Mouse (Mus musculus): Measurements from ENCODE around the gene Lrp5. TPM values are rescaled to one million over a fixed set of nuclear protein-coding genes. Genes with fewer than 3 reads are reported as not detected.
"Not testable (repeated sequence)": the region's sequence is repeated elsewhere in the genome, so short reads cannot be mapped to it uniquely, and the experiment has no call there.

The Lrp5 gene
- polyA plus RNA-seq, 1 experiment from 2014 or later, result 5.6 TPM

DNA sequence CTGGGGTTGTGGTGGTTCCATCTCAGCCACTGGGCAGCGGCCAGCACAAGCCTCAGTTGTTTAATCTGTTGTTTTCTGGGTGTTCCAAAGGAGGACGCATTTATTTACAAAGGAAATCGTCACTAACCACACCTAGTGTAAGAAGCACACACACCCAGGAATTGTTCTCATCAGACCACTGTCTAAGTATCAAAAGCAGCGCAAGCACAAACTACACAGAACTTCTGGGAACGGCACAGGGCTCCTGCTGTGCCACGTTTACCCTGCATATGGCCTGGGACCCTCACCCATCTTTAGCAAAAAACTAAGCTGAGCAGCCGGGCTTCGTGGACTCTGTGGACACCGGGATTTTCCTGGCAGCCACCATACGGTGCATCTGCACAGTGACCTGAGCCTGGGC is 17.8 kb downstream of the Lrp5 start:
- Histone ChIP-seq H3K27ac (replicated peaks) (peak overlapping the region; percentile 62), H3K9me3 (peaks cover 8% of the 10 kb centered on the region; the same call in 1 of the 2 replicates), H3K27me3 (replicated peaks; ENCODE audit: low read depth, poor library complexity, severe bottlenecking) (no peaks in the 10 kb centered on the region), H3K4me3 (no peak overlapping the region), H3K36me3 (replicated peaks) (peaks cover 30% of the 10 kb centered on the region), H3K4me1 (peaks cover 62% of the 10 kb centered on the region)
- DNase-seq (ENCODE audit: low spot score), result no peak
- WGBS, result 78% methylated on average over 10 of the region's 10 CpGs

- no peaks in the 10 kb centered on the region for H3K27me3 ChIP-seq (replicated peaks; ENCODE audit: low read depth, poor library complexity, severe bottlenecking)
- 79% methylated on average over 11 of the region's 11 CpGs for WGBS
- peaks cover 25% of the 10 kb centered on the region for H3K36me3 ChIP-seq (replicated peaks)
- no peak for DNase-seq (ENCODE audit: low spot score)
- peaks cover 65% of the 10 kb centered on the region for H3K4me1 ChIP-seq
- no peak overlapping the region for H3K27ac ChIP-seq (replicated peaks)
- peaks cover 3% of the 10 kb centered on the region; the same call in 1 of the 2 replicates for H3K9me3 ChIP-seq
- no peak overlapping the region for H3K4me3 ChIP-seq
These were observed 18.4 kb downstream of the Lrp5 start for GRCm38 (mm10) chr19:3667979-3668378.

DNA sequence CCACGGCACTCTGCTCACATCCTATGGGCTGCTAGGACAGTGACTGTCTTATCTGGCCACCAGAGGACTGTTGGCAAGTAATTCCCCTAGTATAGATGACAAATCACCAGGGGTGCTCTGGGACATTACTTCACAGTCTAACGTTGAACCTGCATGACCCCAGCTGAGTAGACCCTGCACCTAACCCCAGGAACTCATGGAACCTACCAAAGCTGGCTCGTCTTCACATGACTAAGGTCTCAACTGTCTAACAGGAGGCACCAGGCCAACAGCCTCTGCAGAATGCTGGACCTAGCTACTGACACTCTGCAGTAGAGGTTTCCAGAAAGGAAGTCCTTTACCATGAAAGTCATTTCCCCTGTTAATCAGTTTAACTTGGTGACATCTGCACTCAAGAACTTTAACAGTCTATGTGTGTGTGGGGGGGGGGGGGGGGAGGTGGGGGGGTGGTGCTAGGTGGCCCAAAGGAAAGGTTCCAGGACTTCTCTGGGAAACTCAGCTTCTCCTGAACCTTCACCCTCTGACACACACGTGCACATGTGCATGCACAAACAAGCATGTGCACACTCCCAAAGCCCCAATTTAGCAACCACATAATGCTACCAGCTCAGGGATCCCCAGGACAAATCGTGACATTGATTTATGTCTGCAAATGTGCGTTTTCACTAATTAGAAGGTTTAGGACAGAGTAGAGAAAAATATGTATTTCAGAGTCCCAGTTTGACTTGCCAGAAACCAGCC is 19.0 kb downstream of the Lrp5 start:
- H3K27ac ChIP-seq (replicated peaks), result no peak overlapping the region
- H3K36me3 ChIP-seq (replicated peaks), result peaks cover 18% of the 10 kb centered on the region

DNA sequence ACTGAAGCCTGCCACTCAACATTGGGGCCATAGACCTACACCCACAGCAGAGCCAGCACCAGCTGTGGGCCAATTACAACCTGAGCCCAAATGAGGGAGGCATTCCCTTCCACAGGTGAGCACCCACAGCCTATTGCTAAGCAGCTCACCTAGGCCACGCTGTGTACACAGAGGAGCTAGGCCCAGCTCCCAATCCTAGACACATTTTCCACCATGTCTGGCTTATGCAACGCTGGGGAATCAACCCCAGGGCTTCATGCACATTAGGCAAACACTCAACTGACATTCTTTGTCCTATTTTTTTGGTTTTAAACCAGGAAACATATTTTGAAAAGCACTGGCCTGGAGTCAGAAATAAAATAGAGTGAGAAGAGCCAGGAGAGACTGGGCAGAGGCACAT is 19.7 kb downstream of the Lrp5 start:
- peak overlapping the region; percentile 64; the same call in 1 of the 2 replicates for H3K27ac ChIP-seq (replicated peaks)
- no peaks in the 10 kb centered on the region for H3K27me3 ChIP-seq (replicated peaks; ENCODE audit: low read depth, poor library complexity, severe bottlenecking)
- H3K4me3 ChIP-seq, result no peak overlapping the region
- peaks cover 11% of the 10 kb centered on the region for H3K36me3 ChIP-seq (replicated peaks)
- peaks cover 73% of the 10 kb centered on the region for H3K4me1 ChIP-seq
- H3K9me3 ChIP-seq, result no peaks in the 10 kb centered on the region
- no peak for DNase-seq (ENCODE audit: low spot score)
- 88% methylated on average over 2 of the region's 2 CpGs for WGBS

More for the DNA sequence above, 19.0 kb downstream of the Lrp5 start:
- no peaks in the 10 kb centered on the region for H3K27me3 ChIP-seq (replicated peaks; ENCODE audit: low read depth, poor library complexity, severe bottlenecking)
- no peak for DNase-seq (ENCODE audit: low spot score)
- WGBS, result 87% methylated on average over 6 of the region's 6 CpGs
- H3K4me1 ChIP-seq, result peaks cover 70% of the 10 kb centered on the region
- no peaks in the 10 kb centered on the region for H3K9me3 ChIP-seq
- H3K4me3 ChIP-seq, result no peak overlapping the region

DNA sequence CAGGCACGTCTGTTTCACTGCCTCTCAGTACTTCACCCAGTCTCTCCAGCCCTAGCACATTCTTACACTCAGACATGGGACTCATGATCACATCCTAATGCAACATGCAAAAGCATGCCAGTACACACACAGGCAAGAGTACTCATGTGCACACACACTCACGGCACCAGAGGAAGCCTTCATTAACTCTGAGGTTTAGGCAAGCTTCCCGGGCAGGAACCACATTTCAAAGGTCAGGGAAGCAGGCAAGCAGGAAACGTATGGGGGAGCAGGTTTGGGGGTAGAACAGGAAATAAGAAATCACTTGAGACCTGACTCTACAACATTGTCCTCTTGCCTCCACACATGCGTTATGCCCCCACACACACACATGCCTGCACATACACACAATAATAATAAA is 20.9 kb downstream of the Lrp5 start:
- Histone ChIP-seq H3K27ac (replicated peaks) (peak overlapping the region; percentile 64), H3K9me3 (no peaks in the 10 kb centered on the region), H3K36me3 (replicated peaks) (peaks cover 7% of the 10 kb centered on the region; the same call in 1 of the 2 replicates), H3K4me3 (no peak overlapping the region), H3K27me3 (replicated peaks; ENCODE audit: low read depth, poor library complexity, severe bottlenecking) (no peaks in the 10 kb centered on the region), H3K4me1 (peaks cover 72% of the 10 kb centered on the region)
- 38% methylated on average over 5 of the region's 5 CpGs for WGBS
- DNase-seq (ENCODE audit: low spot score), result no peak

DNA sequence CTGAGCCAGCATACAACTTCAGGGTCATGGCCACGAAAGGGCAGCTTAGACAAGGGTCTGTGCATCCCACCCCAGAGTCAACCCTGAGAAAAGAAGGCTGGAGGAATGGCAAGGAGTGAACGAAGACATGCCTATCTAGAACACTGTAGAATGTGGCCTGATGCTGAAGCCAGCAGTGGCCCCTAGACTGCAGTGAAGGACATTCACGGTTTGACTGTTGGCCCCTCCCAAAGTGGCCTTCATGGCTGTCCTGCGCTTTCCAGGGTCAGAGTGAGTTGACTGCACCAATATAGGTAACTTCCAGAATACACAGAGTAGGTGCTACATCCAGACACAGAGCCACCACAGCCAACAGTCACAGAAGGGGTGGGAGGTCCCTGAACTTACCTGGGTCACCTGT is 28.4 kb downstream of the Lrp5 start:
- H3K4me3 ChIP-seq, result no peak overlapping the region
- H3K36me3 ChIP-seq (replicated peaks), result peaks cover 67% of the 10 kb centered on the region
- 96% methylated on average over 4 of the region's 4 CpGs for WGBS
- H3K9me3 ChIP-seq, result peaks cover 10% of the 10 kb centered on the region; the same call in 1 of the 2 replicates
- no peak overlapping the region for H3K27ac ChIP-seq (replicated peaks)
- H3K27me3 ChIP-seq (replicated peaks; ENCODE audit: low read depth, poor library complexity, severe bottlenecking), result no peaks in the 10 kb centered on the region
- peaks cover 19% of the 10 kb centered on the region for H3K4me1 ChIP-seq
- no peak for DNase-seq (ENCODE audit: low spot score)

GRCm38 (mm10) chr19:3657065-3657464 is 29.3 kb downstream of the Lrp5 start:
- not testable (repeated sequence) for DNase-seq (ENCODE audit: low spot score); H3K4me3 ChIP-seq; H3K27ac ChIP-seq (replicated peaks); H3K27me3 ChIP-seq (replicated peaks; ENCODE audit: low read depth, poor library complexity, severe bottlenecking)
- H3K4me1 ChIP-seq, result peaks cover 12% of the 10 kb centered on the region
- H3K36me3 ChIP-seq (replicated peaks), result peaks cover 76% of the 10 kb centered on the region
- H3K9me3 ChIP-seq, result peaks cover 10% of the 10 kb centered on the region; the same call in 1 of the 2 replicates
- WGBS, result 96% methylated on average over 4 of the region's 4 CpGs

- H3K27ac ChIP-seq (replicated peaks), result 0 out of 2 replicates have a peak overlapping the region, but pooled peaks have one; percentile 0
- DNase-seq (ENCODE audit: low spot score), result no peak
- H3K4me3 ChIP-seq, result no peak overlapping the region
- H3K4me1 ChIP-seq, result peaks cover 12% of the 10 kb centered on the region
- H3K36me3 ChIP-seq (replicated peaks), result peaks cover 85% of the 10 kb centered on the region
- H3K27me3 ChIP-seq (replicated peaks; ENCODE audit: low read depth, poor library complexity, severe bottlenecking), result no peaks in the 10 kb centered on the region
- H3K9me3 ChIP-seq, result peaks cover 18% of the 10 kb centered on the region; the same call in 1 of the 2 replicates
- 88% methylated on average over 1 of the region's 1 CpGs for WGBS
These were observed 30.2 kb downstream of the Lrp5 start for GRCm38 (mm10) chr19:3656144-3656543.

- DNase-seq (ENCODE audit: low spot score), result no peak
- Histone ChIP-seq H3K9me3 (peaks cover 18% of the 10 kb centered on the region; the same call in 1 of the 2 replicates), H3K4me3 (no peak overlapping the region), H3K36me3 (replicated peaks) (peaks cover 95% of the 10 kb centered on the region), H3K27me3 (replicated peaks; ENCODE audit: low read depth, poor library complexity, severe bottlenecking) (no peaks in the 10 kb centered on the region), H3K4me1 (peaks cover 5% of the 10 kb centered on the region; the same call in 1 of the 2 replicates), H3K27ac (replicated peaks) (no peak overlapping the region)
- WGBS, result 77% methylated on average over 4 of the region's 4 CpGs
These were observed 31.4 kb downstream of the Lrp5 start for GRCm38 (mm10) chr19:3654940-3655339.

DNA sequence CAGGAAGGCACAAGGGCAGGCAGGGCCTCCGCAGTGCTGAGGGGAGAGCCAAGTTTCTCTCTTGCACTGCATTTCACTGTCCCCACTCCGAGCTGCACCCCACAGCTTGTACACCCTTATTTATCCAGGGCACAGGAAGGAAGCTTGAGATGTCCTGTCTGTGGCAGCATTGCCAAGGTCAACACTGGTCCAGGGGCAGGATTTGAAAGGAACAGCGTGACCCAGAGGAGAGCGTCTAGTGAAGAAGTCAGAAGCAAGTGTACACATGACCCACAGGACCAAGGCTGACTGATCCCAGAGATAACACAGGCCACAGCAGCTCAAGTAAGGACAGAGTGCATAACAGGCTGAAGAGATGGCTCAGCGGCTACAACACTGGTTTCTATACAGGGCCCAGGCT is 32.3 kb downstream of the Lrp5 start:
- WGBS, result 88% methylated on average over 5 of the region's 5 CpGs
- no peak for DNase-seq (ENCODE audit: low spot score)

GRCm38 (mm10) chr19:3653508-3653907 is 32.9 kb downstream of the Lrp5 start:
- H3K4me1 ChIP-seq, result peaks cover 15% of the 10 kb centered on the region; the same call in 1 of the 2 replicates
- no peak overlapping the region for H3K4me3 ChIP-seq
- peaks cover 16% of the 10 kb centered on the region; the same call in 1 of the 2 replicates for H3K9me3 ChIP-seq
- H3K36me3 ChIP-seq (replicated peaks), result peaks cover 95% of the 10 kb centered on the region
- H3K27me3 ChIP-seq (replicated peaks; ENCODE audit: low read depth, poor library complexity, severe bottlenecking), result no peaks in the 10 kb centered on the region
- 91% methylated on average over 4 of the region's 4 CpGs for WGBS
- DNase-seq (ENCODE audit: low spot score), result no peak
- peak overlapping the region; percentile 40; the same call in 1 of the 2 replicates for H3K27ac ChIP-seq (replicated peaks)

More for the DNA sequence above, 32.3 kb downstream of the Lrp5 start:
- peak overlapping the region; percentile 40; the same call in 1 of the 2 replicates for H3K27ac ChIP-seq (replicated peaks)
- no peak overlapping the region for H3K4me3 ChIP-seq
- H3K27me3 ChIP-seq (replicated peaks; ENCODE audit: low read depth, poor library complexity, severe bottlenecking), result no peaks in the 10 kb centered on the region
- 0 out of 2 replicates have a peak, but pooled peaks cover 10% of the 10 kb centered on the region for H3K4me1 ChIP-seq
- peaks cover 18% of the 10 kb centered on the region; the same call in 1 of the 2 replicates for H3K9me3 ChIP-seq
- peaks cover 95% of the 10 kb centered on the region for H3K36me3 ChIP-seq (replicated peaks)

DNA sequence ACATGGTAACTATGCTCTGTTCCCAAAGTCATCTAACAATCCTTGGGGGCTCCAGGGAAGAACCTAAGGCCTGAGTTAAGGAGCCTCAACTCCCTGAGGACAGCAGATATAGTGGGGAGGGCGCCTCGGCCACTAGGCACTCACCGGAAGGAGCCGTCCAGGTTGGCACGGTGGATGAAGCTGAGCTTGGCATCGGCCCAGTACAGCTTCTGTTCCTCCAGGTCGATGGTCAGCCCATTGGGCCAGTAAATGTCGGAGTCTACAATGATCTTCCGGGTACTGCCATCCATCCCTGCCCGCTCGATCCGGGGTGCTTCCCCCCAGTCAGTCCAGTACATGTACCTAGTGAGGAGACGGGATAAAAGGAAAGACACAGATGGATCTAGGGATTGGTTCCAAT is 34.4 kb downstream of the Lrp5 start:
- 98% methylated on average over 13 of the region's 13 CpGs for WGBS
- H3K36me3 ChIP-seq (replicated peaks), result peaks cover 97% of the 10 kb centered on the region
- DNase-seq (ENCODE audit: low spot score), result no peak
- H3K9me3 ChIP-seq, result peaks cover 8% of the 10 kb centered on the region; the same call in 1 of the 2 replicates
- H3K27me3 ChIP-seq (replicated peaks; ENCODE audit: low read depth, poor library complexity, severe bottlenecking), result no peaks in the 10 kb centered on the region
- H3K4me1 ChIP-seq, result peaks cover 16% of the 10 kb centered on the region; the same call in 1 of the 2 replicates
- H3K4me3 ChIP-seq, result no peak overlapping the region
- H3K27ac ChIP-seq (replicated peaks), result no peak overlapping the region

GRCm38 (mm10) chr19:3651220-3651619 is 35.1 kb downstream of the Lrp5 start:
- 97% methylated on average over 3 of the region's 3 CpGs for WGBS

More at GRCm38 (mm10) chr19:3651220-3651619, 35.1 kb downstream of the Lrp5 start:
- DNase-seq (ENCODE audit: low spot score), result no peak
- H3K36me3 ChIP-seq (replicated peaks), result peaks cover 95% of the 10 kb centered on the region
- peaks cover 13% of the 10 kb centered on the region; the same call in 1 of the 2 replicates for H3K4me1 ChIP-seq
- peaks cover 8% of the 10 kb centered on the region; the same call in 1 of the 2 replicates for H3K9me3 ChIP-seq
- H3K4me3 ChIP-seq, result no peak overlapping the region
- H3K27me3 ChIP-seq (replicated peaks; ENCODE audit: low read depth, poor library complexity, severe bottlenecking), result no peaks in the 10 kb centered on the region
- H3K27ac ChIP-seq (replicated peaks), result no peak overlapping the region

Data from embryonic facial prominence, embryonic 10.5 days (tissue).